Mouse (Mus musculus): ENCODE data around the gene Nup93. TPM values are rescaled to one million over a fixed set of nuclear protein-coding genes. Genes with fewer than 3 reads are reported as not detected.
A peak's percentile ranks its signal among the peaks of the same experiment; 100 is the strongest.

Nup93 gene
- polyA plus RNA-seq, 1 experiment from 2014 or later = 28.1 TPM

DNA sequence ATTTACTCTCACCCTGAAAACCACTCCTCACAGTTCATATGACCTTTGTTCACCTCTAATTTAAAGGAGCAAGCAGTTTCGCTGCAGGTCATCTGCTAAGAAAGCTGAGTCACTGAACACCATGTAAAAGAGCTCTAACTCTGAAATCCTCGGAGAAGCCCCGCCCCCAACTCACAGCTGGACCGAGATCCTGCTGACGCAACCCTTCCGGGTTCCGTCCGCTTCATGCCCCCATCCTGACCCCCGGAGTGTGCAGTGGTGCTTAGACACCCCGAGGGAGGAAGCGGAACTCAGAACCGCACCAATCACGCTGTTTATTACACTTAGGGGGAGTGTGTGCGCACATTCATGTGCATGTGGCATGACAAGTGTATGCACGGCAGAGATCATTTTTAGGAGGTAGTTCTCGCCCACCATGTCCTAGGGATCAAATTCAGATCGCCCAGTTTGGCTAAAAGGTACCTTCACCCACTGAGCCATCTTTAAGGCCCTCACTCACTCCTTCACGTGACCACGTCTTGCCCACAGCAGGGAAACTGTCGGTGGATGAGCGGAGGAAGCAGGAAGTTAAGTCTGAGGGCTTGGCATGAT, 23.2 kb upstream of the Nup93 start:
- no peaks in the 10 kb centered on the region for H3K9me3 ChIP-seq (ENCODE audit: control insufficient read depth, low read length)
- TF ChIP-seq EP300 (optimal IDR thresholded peaks at IDR 0.05) = no peak
- no peak for TF ChIP-seq CTCF (IDR thresholded peaks at IDR 0.05; ENCODE audit: low read depth)
- no peak overlapping the region for H3K9ac ChIP-seq (ENCODE audit: low read length)
- H3K27ac ChIP-seq (replicated peaks) = 0 out of 2 replicates have a peak overlapping the region, but pooled peaks have one; percentile 3
- H3K4me2 ChIP-seq (replicated peaks; ENCODE audit: low read depth) = peak overlapping the region; percentile 47; the same call in 1 of the 2 replicates
- peak; percentile 19; the same call in 1 of the 2 replicates for ATAC-seq (ENCODE audit: low FRiP score, low TSS enrichment)
- H3K4me1 ChIP-seq (replicated peaks; ENCODE audit: control insufficient read depth, insufficient read depth) = 0 out of 2 replicates have a peak, but pooled peaks cover 3% of the 10 kb centered on the region
- DNase-seq (ENCODE audit: low spot score) = peak; percentile 83
- no peaks in the 10 kb centered on the region for H3K27me3 ChIP-seq (ENCODE audit: control insufficient read depth, insufficient read depth, low read length)
- H3K36me3 ChIP-seq (ENCODE audit: control insufficient read depth, insufficient read depth, low read length) = no peaks in the 10 kb centered on the region
- WGBS = 27% methylated on average over 21 of the region's 21 CpGs
- no peak overlapping the region for H3K4me3 ChIP-seq (ENCODE audit: low read depth, low read length)

DNA sequence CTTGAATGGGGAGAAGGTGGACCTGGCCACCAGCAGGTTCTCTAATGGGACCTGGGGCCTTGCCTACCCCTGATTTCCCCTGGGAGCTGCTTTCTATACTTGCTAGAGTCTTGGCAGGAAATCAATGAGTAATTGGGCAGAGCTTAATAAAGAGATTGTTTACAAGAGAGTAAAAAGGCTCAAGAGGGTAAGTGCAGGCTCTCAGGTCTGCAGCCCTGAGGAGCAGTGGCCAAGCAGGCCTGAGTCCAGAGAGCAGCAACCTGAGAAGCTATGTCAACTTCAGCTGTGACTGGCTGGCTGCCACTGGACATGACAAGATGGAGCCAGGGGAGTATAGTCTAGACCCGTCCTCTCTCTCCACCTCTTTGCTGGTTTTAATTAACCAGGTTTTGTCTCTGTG, 21.4 kb upstream of the Nup93 start:
- Histone ChIP-seq H3K4me3 (ENCODE audit: low read depth, low read length) (no peak overlapping the region), H3K36me3 (ENCODE audit: control insufficient read depth, insufficient read depth, low read length) (no peaks in the 10 kb centered on the region), H3K4me2 (replicated peaks; ENCODE audit: low read depth) (no peak overlapping the region), H3K9ac (ENCODE audit: low read length) (no peak overlapping the region), H3K4me1 (replicated peaks; ENCODE audit: control insufficient read depth, insufficient read depth) (0 out of 2 replicates have a peak, but pooled peaks cover 3% of the 10 kb centered on the region), H3K27ac (replicated peaks) (no peak overlapping the region), H3K9me3 (ENCODE audit: control insufficient read depth, low read length) (no peaks in the 10 kb centered on the region), H3K27me3 (ENCODE audit: control insufficient read depth, insufficient read depth, low read length) (no peaks in the 10 kb centered on the region)
- DNase-seq (ENCODE audit: low spot score) (no peak), ATAC-seq (ENCODE audit: low FRiP score, low TSS enrichment) (no peak)
- WGBS = 52% methylated on average over 1 of the region's 1 CpGs
- TF ChIP-seq CTCF (IDR thresholded peaks at IDR 0.05; ENCODE audit: low read depth) (no peak), EP300 (optimal IDR thresholded peaks at IDR 0.05) (no peak)

DNA sequence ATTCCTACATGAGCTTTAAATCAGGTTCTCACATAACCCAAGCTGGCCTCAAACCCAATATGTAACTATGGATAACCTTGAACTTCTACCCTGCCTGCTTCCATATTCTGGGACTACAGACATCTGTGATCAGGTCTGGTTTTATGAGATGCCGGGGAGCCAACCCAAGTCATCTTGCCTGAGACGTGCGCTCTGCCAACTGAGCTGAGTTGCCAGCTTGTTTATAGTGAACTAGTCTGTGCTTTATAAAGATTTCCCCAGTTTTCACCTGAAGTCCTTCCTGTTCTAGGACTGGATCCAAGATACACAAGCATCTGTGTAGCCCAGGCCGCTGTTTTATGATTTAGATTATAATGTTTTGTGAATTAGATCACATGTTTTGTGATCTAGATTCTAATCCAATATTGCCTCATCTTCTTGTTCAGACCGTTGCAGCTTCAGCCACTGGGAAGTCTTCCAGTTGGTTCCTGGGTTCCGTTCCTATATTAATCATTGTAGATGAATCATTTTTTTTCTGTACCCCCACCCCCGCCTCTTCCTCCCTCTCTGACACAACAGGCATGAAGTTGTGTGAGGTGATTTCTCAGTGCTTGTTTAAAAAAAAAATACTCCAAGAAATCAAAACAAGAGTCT, 19.7 kb upstream of the Nup93 start:
- WGBS = 59% methylated on average over 7 of the region's 7 CpGs
- no peak overlapping the region for H3K9ac ChIP-seq (ENCODE audit: low read length)
- no peaks in the 10 kb centered on the region for H3K9me3 ChIP-seq (ENCODE audit: control insufficient read depth, low read length)
- no peaks in the 10 kb centered on the region for H3K4me1 ChIP-seq (replicated peaks; ENCODE audit: control insufficient read depth, insufficient read depth)
- H3K27me3 ChIP-seq (ENCODE audit: control insufficient read depth, insufficient read depth, low read length) = no peaks in the 10 kb centered on the region
- no peak for TF ChIP-seq EP300 (optimal IDR thresholded peaks at IDR 0.05)
- no peak for TF ChIP-seq CTCF (IDR thresholded peaks at IDR 0.05; ENCODE audit: low read depth)
- no peaks in the 10 kb centered on the region for H3K36me3 ChIP-seq (ENCODE audit: control insufficient read depth, insufficient read depth, low read length)
- ATAC-seq (ENCODE audit: low FRiP score, low TSS enrichment) (no peak), DNase-seq (ENCODE audit: low spot score) (no peak)
- no peak overlapping the region for H3K27ac ChIP-seq (replicated peaks)
- no peak overlapping the region for H3K4me3 ChIP-seq (ENCODE audit: low read depth, low read length)
- H3K4me2 ChIP-seq (replicated peaks; ENCODE audit: low read depth) = no peak overlapping the region

- H3K27ac ChIP-seq (replicated peaks) = no peak overlapping the region
- H3K9me3 ChIP-seq (ENCODE audit: control insufficient read depth, low read length) = no peaks in the 10 kb centered on the region
- 0 out of 2 replicates have a peak overlapping the region, but pooled peaks have one; percentile 9 for H3K4me2 ChIP-seq (replicated peaks; ENCODE audit: low read depth)
- DNase-seq (ENCODE audit: low spot score) (peak; percentile 72), ATAC-seq (ENCODE audit: low FRiP score, low TSS enrichment) (peak; percentile 68)
- 44% methylated on average over 10 of the region's 10 CpGs for WGBS
- H3K4me3 ChIP-seq (ENCODE audit: low read depth, low read length) = no peak overlapping the region
- H3K36me3 ChIP-seq (ENCODE audit: control insufficient read depth, insufficient read depth, low read length) = no peaks in the 10 kb centered on the region
- H3K4me1 ChIP-seq (replicated peaks; ENCODE audit: control insufficient read depth, insufficient read depth) = no peaks in the 10 kb centered on the region
- no peaks in the 10 kb centered on the region for H3K27me3 ChIP-seq (ENCODE audit: control insufficient read depth, insufficient read depth, low read length)
- H3K9ac ChIP-seq (ENCODE audit: low read length) = no peak overlapping the region
- TF ChIP-seq EP300 (optimal IDR thresholded peaks at IDR 0.05) (no peak), CTCF (IDR thresholded peaks at IDR 0.05; ENCODE audit: low read depth) (peak; percentile 95)
These were observed 15.0 kb upstream of the Nup93 start for GRCm38 (mm10) chr8:94199202-94199869.

DNA sequence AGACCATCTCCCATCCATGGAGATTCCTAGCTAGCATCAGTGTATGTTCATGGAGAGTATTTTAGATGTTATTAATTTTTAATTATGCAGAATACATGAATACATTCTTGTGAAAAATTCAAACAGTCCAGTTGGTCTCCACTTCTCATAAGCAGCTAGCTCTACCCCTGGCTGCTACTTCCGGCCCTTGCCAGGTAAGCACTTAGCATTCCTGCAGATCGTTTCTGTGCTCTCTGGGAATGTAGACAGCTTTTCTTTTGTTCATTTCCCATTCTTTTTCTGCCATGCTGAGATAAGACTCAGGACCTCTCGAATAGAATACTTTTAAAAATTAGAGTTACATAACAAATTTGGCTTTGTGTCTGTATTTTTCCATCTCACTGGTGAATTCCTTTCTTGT, 10.3 kb upstream of the Nup93 start:
- no peak overlapping the region for H3K4me2 ChIP-seq (replicated peaks; ENCODE audit: low read depth)
- 56% methylated on average over 3 of the region's 3 CpGs for WGBS
- TF ChIP-seq CTCF (IDR thresholded peaks at IDR 0.05; ENCODE audit: low read depth) (no peak), EP300 (optimal IDR thresholded peaks at IDR 0.05) (no peak)
- no peaks in the 10 kb centered on the region for H3K27me3 ChIP-seq (ENCODE audit: control insufficient read depth, insufficient read depth, low read length)
- DNase-seq (ENCODE audit: low spot score) = no peak
- no peak overlapping the region for H3K27ac ChIP-seq (replicated peaks)
- H3K9ac ChIP-seq (ENCODE audit: low read length) = no peak overlapping the region
- ATAC-seq (ENCODE audit: low FRiP score, low TSS enrichment) = no peak
- H3K9me3 ChIP-seq (ENCODE audit: control insufficient read depth, low read length) = no peaks in the 10 kb centered on the region
- H3K36me3 ChIP-seq (ENCODE audit: control insufficient read depth, insufficient read depth, low read length) = no peaks in the 10 kb centered on the region
- H3K4me3 ChIP-seq (ENCODE audit: low read depth, low read length) = no peak overlapping the region
- H3K4me1 ChIP-seq (replicated peaks; ENCODE audit: control insufficient read depth, insufficient read depth) = no peaks in the 10 kb centered on the region

DNA sequence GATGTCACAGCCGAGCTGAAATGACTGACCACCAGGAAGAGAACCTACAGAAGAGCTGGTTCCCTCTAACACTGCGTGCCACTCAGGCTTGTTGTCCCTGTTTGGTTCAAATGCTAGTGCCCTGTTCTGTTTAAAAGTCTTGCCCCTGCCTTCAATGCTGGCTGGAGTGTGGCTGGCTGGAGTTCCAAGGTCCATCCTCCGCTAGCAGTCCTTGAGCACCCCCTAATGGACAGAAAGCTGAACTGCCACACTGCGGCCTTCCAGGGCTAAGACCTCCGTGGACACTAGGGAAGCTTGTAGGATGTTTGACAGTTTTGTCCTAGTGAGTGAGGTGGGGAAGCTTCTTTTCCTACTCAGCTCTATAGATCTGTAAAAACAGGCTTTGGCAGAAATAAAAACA, 8.6 kb upstream of the Nup93 start:
- TF ChIP-seq EP300 (optimal IDR thresholded peaks at IDR 0.05) (no peak), CTCF (IDR thresholded peaks at IDR 0.05; ENCODE audit: low read depth) (peak; percentile 99)
- Histone ChIP-seq H3K4me1 (replicated peaks; ENCODE audit: control insufficient read depth, insufficient read depth) (no peaks in the 10 kb centered on the region), H3K4me3 (ENCODE audit: low read depth, low read length) (no peak overlapping the region), H3K27me3 (ENCODE audit: control insufficient read depth, insufficient read depth, low read length) (no peaks in the 10 kb centered on the region), H3K27ac (replicated peaks) (no peak overlapping the region), H3K4me2 (replicated peaks; ENCODE audit: low read depth) (no peak overlapping the region), H3K9ac (ENCODE audit: low read length) (no peak overlapping the region), H3K36me3 (ENCODE audit: control insufficient read depth, insufficient read depth, low read length) (no peaks in the 10 kb centered on the region), H3K9me3 (ENCODE audit: control insufficient read depth, low read length) (no peaks in the 10 kb centered on the region)
- peak; percentile 80 for ATAC-seq (ENCODE audit: low FRiP score, low TSS enrichment)
- 23% methylated on average over 5 of the region's 5 CpGs for WGBS
- peak; percentile 83 for DNase-seq (ENCODE audit: low spot score)

Data from stomach, postnatal 0 days (tissue).